Mouse (Mus musculus) left cerebral cortex, postnatal 14 days (tissue): ENCODE measurements around the gene Lysmd1. TPM values are rescaled to one million over a fixed set of nuclear protein-coding genes. Genes with fewer than 3 reads are reported as not detected.
A peak's percentile ranks its signal among the peaks of the same experiment; 100 is the strongest.
"Not testable (repeated sequence)": the region's sequence is repeated elsewhere in the genome, so short reads cannot be mapped to it uniquely, and the experiment has no call there.

ENCODE experiments used
- DNase-seq, 2 experiments: peaks; one replicate each; pipeline ENCODE4 v3.0.0; 2021 to 2022; ENCODE audit warnings: low spot score in 2 of 2, mixed read lengths in 1 of 2
- intact Hi-C: fragments of 180-260 bp; cut with DNase I; formaldehyde crosslinking; loops from one replicate; pipeline ENCODE4 v1.15.1; 2025
- long read RNA-seq, 2 experiments: library from polyadenylated mRNA; stranded (forward); transcript quantifications; one replicate each; pipeline ENCODE4 v2.0.0; 2021
- total RNA-seq, 2 experiments: library from RNA; stranded (reverse); gene quantifications; 2 replicates each; pipeline ENCODE4 v1.2.3; 2021

Lysmd1 gene
- total RNA-seq: 10 to 100 TPM; 19.2 to 20.7 TPM
- long read RNA-seq, experiment 1, transcript Lysmd1-201 (3 exons, 2,394 nt): major isoform, 26 of 31 reads
- long read RNA-seq, experiment 1, partial matches to known transcripts: 0 of 31 reads
- long read RNA-seq, experiment 1, other reads (novel, unspliced or antisense): 5 of 31 reads
- long read RNA-seq, experiment 2, transcript Lysmd1-201 (3 exons, 2,394 nt): major isoform, 27 of 29 reads
- long read RNA-seq, experiment 2, partial matches to known transcripts: 2 of 29 reads
- long read RNA-seq, experiment 2, other reads (novel, unspliced or antisense): 0 of 29 reads

GRCm38 (mm10) chr3:95133680-95134101 is at the start of gene Lysmd1, which contains the start of gene Scnm1:
Gene Lysmd1 (plus strand): TSS chr3:95134088.
Gene Scnm1 (minus strand): TSS chr3:95134011.
- DNase-seq: peak; percentile 91 to 94
- intact Hi-C loops: no loop called here

DNA sequence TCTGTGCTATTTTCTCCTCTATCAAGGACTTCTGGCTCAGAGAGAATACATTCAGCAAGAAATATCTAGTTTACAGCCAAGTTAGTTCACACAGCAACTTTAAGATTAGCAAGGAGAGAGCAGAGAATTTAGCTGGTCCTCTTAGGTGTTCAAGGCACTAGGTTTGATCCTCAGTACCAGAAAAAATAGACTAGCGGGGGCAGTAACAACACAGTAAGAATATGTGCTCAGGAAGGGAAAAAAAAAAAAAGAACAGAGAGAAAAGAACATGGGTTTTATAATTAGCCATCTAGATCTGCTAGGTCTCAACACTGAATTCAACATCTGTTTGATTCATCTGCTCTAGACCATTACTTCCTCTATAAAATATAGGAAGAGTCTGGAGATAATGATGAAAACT is 45.8 kb upstream of the Lysmd1 start:
- DNase-seq: no peak
- intact Hi-C loops: no loop called here

GRCm38 (mm10) chr3:95100854-95101253 is 33.0 kb upstream of the Lysmd1 start:
- DNase-seq: no peak
- intact Hi-C loops: no loop called here

DNA sequence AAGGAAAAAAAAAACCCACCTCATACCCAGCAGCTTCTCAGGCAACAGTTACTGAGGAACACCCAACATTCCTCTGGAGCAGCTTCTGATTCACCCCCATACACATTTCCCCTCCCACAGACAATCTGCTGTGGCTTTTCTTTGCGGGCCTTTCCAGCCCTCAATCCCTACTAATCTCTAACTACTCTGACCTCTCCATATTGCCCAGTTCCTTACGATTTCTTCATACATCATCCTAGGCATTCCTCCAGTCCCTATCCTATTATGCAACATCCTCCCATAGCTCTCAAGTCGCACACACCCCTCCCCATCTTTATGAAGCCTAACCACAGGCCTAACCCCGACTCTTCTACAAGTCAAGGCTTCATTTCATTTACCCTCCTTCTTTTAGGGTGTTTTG is 28.8 kb upstream of the Lysmd1 start:
- intact Hi-C loops: no loop called here
- peak; percentile 25 to 55 for DNase-seq

GRCm38 (mm10) chr3:95105586-95106337 is 28.1 kb upstream of the Lysmd1 start:
- DNase-seq: peak in 1 of 2 experiments; percentile 23
- intact Hi-C loops: no loop called here

- intact Hi-C loops: no loop called here
- DNase-seq: peak; percentile 98
Measured at GRCm38 (mm10) chr3:95106338-95107117, 27.4 kb upstream of the Lysmd1 start, which contains the start of gene Pip5k1a. Gene Pip5k1a (minus strand): TSS chr3:95106930.

DNA sequence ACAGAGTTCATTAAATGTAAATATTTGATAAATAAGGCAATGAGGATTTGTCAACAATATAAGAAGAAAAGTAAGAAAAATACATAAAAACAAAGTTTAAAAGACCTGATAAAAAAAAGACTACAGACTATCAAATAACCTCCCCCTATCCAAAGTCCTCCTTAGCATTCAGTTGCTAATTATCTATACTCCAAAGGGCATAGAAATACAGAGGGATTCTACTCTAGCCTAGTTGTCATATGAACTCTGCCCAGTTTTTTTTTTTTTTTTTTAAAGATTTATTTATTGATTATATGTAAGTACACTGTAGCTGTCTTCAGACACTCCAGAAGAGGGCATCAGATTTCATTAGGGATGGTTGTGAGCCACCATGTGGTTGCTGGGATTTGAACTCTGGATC is 26.6 kb upstream of the Lysmd1 start:
- DNase-seq, intact Hi-C loops: not testable (repeated sequence)

DNA sequence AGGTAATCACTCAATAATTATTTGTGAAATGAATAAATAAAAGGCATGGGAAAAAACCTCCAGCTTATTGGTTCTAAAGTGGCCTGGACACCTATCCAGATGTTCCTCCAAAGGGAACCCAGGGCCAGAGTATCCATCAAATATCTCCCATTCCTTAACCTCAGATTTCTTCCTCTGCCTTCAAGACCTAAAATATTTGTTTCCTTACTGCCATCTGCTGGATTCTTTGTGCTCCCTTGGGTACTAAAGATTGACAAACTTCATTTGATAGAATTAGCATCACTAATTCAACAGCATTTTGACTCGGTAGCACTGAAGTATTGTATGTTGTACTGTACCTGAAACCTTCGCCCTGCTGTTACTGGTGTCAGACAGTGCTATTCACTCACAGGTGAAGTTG is 26.0 kb upstream of the Lysmd1 start:
- peak in 1 of 2 experiments; percentile 26 for DNase-seq
- intact Hi-C loops: no loop called here

GRCm38 (mm10) chr3:95110911-95111726 is 22.8 kb upstream of the Lysmd1 start, which contains the start of gene Vps72:
Gene Vps72 (plus strand): TSS chr3:95111022.
- DNase-seq: peak; percentile 90 to 91
- intact Hi-C loops: loop anchor here (5.0 kb wide), 1 partner anchor 59 kb away; no protein-coding TSS in a partner anchor

- intact Hi-C loops: loop anchor here (5.0 kb wide), 1 partner anchor 60 kb away; no protein-coding TSS in a partner anchor
- DNase-seq: no peak
Measured at GRCm38 (mm10) chr3:95112760-95113159, 21.1 kb upstream of the Lysmd1 start.

GRCm38 (mm10) chr3:95117751-95118150 is 16.1 kb upstream of the Lysmd1 start:
- DNase-seq: no peak
- intact Hi-C loops: no loop called here

DNA sequence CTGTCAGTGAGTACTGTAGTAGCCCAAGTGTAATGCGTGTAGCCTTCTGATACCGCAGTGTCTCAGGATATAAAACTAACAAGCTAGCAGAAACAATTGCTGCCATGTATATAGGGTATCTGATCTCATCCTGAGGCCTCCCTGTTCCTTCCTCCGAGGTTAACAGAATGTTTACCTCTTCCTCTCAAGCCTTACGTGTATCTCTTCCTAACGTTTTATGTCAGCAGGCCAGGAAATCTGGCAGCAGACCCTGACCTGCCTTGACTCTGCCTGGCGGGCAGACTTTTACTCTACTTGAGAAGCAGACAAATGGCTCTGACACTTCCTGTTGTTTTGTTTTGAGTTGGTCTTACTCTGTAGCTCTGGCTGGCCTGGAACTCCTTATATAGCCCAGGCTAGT is 12.3 kb upstream of the Lysmd1 start:
- DNase-seq: no peak
- intact Hi-C loops: no loop called here

DNA sequence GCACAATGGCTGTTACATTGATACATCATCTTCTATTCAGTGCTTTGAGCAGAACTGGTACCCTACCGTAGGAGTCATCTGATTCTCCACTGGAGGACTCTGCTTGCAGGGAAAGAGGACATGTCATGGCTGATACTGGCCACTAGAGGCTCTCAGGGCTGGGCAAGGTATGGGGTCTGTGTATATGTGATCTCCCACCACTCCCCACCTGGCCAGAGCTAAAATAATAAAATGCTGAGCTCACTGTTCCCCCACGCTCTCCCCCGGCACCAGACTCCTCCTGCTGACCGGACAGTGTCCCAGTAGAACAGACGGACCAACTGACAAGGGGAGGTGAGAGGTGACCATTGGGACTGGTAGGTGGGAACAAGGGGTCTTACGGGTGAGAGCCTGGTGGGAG is 9.6 kb upstream of the Lysmd1 start, which contains the start of gene Tmod4:
Gene Tmod4 (plus strand): TSS at position 231 of the 400 bp plus-strand sequence.
- intact Hi-C loops: no loop called here
- DNase-seq: no peak

DNA sequence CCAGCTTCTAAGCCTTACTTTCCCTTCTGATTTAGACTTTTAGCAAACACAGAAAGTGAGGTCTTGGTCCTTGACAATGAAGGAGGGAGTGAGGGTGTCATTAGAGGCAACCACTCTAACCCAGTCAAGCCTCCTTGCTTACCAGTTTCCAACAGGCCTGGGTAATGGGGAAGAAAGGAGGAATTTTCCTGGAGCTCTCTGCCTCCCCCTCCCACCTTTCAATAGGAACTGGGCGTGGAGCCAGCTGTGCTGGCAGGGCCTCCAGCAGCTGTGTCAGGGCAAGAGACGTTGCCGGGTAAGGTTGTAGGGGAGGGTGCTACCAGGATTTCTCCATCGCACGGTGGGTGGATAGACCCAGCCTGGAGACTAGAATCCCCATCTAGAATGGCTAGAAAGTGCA is 8.9 kb upstream of the Lysmd1 start:
- DNase-seq: peak; percentile 54 to 64
- intact Hi-C loops: no loop called here

DNA sequence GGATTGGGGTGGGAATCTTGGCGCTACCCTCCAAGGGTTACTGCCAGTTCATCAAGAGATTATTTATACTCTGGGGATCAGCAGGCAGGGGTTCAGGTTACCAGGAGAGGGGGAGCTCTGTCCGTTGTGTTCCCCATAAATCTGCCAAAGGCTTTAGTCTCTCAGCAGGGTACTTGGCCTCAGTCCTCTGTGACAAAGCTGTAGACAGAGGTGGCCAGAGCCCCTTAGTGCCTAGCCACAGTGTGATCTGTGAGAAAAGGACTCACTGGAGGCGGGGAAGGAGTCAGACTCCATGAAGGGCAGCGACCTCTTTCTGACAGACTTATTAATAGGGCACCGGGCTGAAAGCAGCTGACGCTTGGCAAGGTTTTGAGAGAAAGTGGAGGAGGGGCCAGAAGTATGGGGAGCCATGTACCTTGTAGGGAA is 4.6 kb upstream of the Lysmd1 start:
- DNase-seq: no peak
- intact Hi-C loops: no loop called here

- intact Hi-C loops: no loop called here
- DNase-seq: no peak
Measured at GRCm38 (mm10) chr3:95130081-95130480, 3.8 kb upstream of the Lysmd1 start.

DNA sequence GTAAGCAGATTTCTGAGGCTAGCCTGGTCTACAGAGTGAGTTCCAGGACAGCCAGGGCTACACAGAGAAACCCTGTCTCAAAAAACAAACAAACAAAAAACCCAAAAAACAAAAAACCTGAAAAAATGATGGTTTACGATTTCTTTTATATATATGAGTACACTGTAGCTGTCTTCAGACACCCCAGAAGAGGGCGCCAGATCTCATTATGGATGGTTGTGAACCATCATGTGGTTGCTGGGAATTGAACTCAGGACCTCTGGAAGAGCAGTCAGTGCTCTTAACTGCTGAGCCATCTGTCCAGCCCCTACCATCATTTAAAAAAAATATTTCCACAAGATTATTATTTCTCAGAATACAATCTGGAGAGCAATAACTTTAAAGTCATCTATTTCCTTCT is 1.5 kb upstream of the Lysmd1 start:
- intact Hi-C loops, DNase-seq: not testable (repeated sequence)

DNA sequence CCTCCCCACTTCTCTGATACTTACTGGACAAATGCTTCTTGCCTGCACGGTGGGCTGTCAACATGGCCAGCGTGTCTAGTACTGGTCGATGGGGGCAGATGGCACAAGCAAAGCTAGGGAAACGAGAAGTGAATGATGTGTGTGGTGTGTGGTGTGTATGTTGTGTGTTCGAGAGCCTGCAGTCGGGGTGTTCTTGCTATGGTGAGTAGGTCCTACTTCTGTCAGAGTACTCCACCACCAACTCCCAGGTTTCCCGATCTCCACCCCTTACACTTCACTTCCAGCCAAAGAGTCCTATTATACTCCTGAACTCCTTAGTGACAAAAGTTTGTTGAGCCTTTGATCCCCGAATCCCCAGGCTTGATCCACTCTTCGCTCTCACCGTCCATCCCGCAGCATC is 712 bp upstream of the Lysmd1 start:
- no peak for DNase-seq
- intact Hi-C loops: no loop called here

- intact Hi-C loops, DNase-seq: not testable (repeated sequence)
Measured at GRCm38 (mm10) chr3:95134133-95134532, 245 bp downstream of the Lysmd1 start.
